Mouse (Mus musculus) erythroblast, embryonic 14.5 days (primary cell): ENCODE results near the gene Man1c1.

ENCODE experiments used
- GATA1 ChIP-seq: IDR thresholded peaks from 2 replicates; pipeline ENCODE4 v1.6.1; 2012; ENCODE audit warnings: low read length, inconsistent platforms, mixed read lengths
- TAL1 ChIP-seq: IDR thresholded peaks from 3 replicates; pipeline ENCODE4 v1.6.1; 2012; ENCODE audit warnings: low read length, inconsistent platforms, mixed read lengths

DNA sequence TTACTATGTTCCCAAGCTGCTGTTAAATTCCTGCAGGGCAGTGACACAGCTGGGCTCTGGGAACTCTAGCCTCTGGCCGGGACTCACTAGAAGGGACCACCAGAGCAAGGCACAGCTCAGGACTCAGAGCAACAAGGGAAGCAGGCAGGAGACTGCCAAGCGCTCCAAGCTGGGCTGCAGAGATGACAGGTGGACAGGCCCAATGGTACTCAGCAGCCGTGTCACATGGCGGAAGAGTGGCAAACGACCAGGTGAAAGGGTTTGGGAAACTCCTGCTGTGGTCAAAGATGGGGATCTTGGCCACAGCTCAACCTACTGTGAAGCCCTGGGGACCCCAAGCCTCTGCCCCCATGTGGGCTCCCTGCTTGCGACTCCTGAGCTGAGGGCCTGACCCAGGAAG lies 140.0 kb downstream of the Man1c1 start:
- TF ChIP-seq GATA1 = no peak
- TF ChIP-seq TAL1 = no peak
